Mouse (Mus musculus): ENCODE measurements around the gene Atad5.

DNA sequence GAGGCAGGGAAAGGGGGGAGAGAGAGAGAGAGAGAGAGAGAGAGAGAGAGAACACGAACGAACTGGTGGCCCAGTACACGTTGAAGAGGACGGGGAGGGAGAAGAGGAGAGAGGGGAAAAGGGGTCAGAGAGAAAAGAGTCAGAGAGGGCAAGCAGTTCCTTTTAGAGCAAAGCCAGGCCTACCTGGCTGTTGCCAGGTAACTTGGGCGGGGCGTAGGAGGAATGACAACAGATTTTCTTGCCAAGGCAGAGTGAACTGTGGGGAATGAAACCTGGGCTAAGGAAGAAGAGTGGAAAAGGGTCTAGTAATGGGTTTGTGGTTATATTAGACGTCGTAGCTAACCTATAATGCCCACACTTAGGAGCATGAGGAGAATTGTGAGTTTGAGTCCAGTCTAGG is 53.7 kb downstream of the Atad5 start:
- TF ChIP-seq POLR2A (IDR thresholded peaks at IDR 0.05; ENCODE audit: low read depth, low read length) = no peak
- TF ChIP-seq CTCF (IDR thresholded peaks at IDR 0.05; ENCODE audit: borderline replicate concordance, insufficient read depth, low read length) = no peak
